Mouse (Mus musculus) limb, embryonic 15.5 days (tissue): Measurements from ENCODE around the gene Pdf. TPM values are rescaled to one million over a fixed set of nuclear protein-coding genes. Genes with fewer than 3 reads are reported as not detected.
A peak's percentile ranks its signal among the peaks of the same experiment; 100 is the strongest.
"Not testable (repeated sequence)": the region's sequence is repeated elsewhere in the genome, so short reads cannot be mapped to it uniquely, and the experiment has no call there.

Experiments
- ATAC-seq: fragments of 200-750 bp; cut with Nextera tagmentation; 2 replicates; pipeline ENCODE4 v1.8.0; 2017; ENCODE audit warnings: low read depth, moderate TSS enrichment; ENCODE audit not compliant: insufficient number of reproducible peaks, low FRiP score, low TSS enrichment
- H3K27ac ChIP-seq: fragments of 300-500 bp; sonication (generic); 2 replicates; pipeline ENCODE4 v1.5.1; 2015; ENCODE audit warnings: moderate library complexity, mild to moderate bottlenecking, inconsistent platforms
- H3K27me3 ChIP-seq: fragments of 300-500 bp; sonication (generic); 2 replicates; pipeline ENCODE4 v1.6.1; 2015; ENCODE audit warnings: inconsistent platforms
- H3K36me3 ChIP-seq: fragments of 300-500 bp; sonication (generic); 2 replicates; pipeline ENCODE4 v1.6.1; 2015; ENCODE audit warnings: inconsistent platforms
- H3K4me1 ChIP-seq: fragments of 300-500 bp; sonication (generic); 2 replicates; pipeline ENCODE4 v1.6.1; 2015; ENCODE audit warnings: inconsistent platforms
- H3K4me2 ChIP-seq: fragments of 300-500 bp; sonication (generic); 2 replicates; pipeline ENCODE4 v1.6.1; 2015; ENCODE audit warnings: mild to moderate bottlenecking, inconsistent platforms
- H3K4me3 ChIP-seq: fragments of 300-500 bp; sonication (generic); 2 replicates; pipeline ENCODE4 v1.5.1; 2015; ENCODE audit warnings: mild to moderate bottlenecking, inconsistent platforms
- H3K9ac ChIP-seq: fragments of 300-500 bp; sonication (generic); 2 replicates; pipeline ENCODE4 v1.6.1; 2015; ENCODE audit warnings: inconsistent platforms
- H3K9me3 ChIP-seq: fragments of 300-500 bp; sonication (generic); 2 replicates; pipeline ENCODE4 v1.6.1; 2016; ENCODE audit warnings: inconsistent platforms
- WGBS: fragments of 180-500 bp; shearing (Covaris S2); methylation state at CpG from one replicate; pipeline ENCODE4 v1.1.7; 2015; 5-methylcytosine and 5-hydroxymethylcytosine counted together
- polyA plus RNA-seq: library from polyadenylated mRNA; unstranded; fragments of >200 nt; fragmentation: Nextera tagmentation; extraction: Ambion mirVana; gene quantifications from 2 replicates; pipeline ENCODE4 v1.2.1, GENCODE M21; 2015

Gene Pdf
- polyA plus RNA-seq, 1 experiment from 2014 or later, result 43.8 TPM

DNA sequence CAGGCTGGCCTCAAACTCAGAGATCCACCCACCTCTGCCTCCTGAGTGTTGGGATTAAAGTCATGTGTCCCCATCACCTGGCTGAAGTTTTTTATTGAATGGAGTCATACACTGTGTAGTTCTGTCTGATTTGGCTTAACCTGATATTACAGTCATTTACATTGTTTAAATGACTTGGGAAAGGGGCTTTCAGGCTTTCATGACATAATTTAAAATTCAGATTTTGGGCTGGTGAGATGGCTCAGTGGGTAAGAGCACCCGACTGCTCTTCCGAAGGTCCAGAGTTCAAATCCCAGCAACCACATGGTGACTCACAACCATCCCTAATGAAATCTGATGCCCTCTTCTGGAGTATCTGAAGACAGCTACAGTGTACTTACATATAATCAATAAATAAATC, 14.8 kb downstream of the Pdf start:
- not testable (repeated sequence) for H3K9ac ChIP-seq, H3K4me3 ChIP-seq, H3K4me2 ChIP-seq, H3K27ac ChIP-seq, ATAC-seq, H3K27me3 ChIP-seq, H3K9me3 ChIP-seq
- 91% methylated on average over 2 of the region's 2 CpGs for WGBS
- Histone ChIP-seq H3K4me1 (peaks cover 16% of the 10 kb centered on the region), H3K36me3 (peaks cover 17% of the 10 kb centered on the region)

DNA sequence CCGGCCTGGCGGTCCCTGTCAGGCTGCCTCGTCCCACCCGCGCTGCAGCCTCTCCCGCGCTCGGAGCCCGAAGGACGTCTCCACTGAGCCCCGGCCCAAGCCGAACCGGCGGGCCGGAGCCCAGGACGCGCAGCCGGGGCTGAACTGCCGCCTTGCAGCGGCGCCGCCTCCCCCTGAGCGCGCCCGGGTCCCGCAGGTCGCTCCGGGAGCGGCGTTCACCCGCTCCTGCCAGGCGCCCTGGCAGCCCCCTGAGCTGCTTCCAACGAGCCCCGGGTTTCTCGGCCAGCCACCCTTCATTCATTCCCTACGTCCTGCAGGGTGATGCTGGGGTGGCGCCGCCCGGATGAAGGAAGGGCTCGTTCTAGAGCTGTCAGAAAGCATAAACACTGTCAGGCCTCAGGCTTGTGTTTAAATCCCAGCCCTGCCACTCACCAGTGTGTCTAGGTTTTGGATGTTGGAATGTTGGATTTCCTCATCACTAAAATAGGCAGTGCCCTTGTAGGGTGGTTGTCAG, 16.8 kb downstream of the Pdf start:
- Histone ChIP-seq H3K4me1 (peaks cover 16% of the 10 kb centered on the region), H3K9ac (peak overlapping the region; percentile 93), H3K36me3 (peaks cover 7% of the 10 kb centered on the region), H3K4me2 (peak overlapping the region; percentile 72), H3K27me3 (no peaks in the 10 kb centered on the region), H3K4me3 (peak overlapping the region; percentile 99), H3K9me3 (no peaks in the 10 kb centered on the region), H3K27ac (peak overlapping the region; percentile 90)
- 0 out of 2 replicates have a peak, but pooled peaks have one; percentile 8 for ATAC-seq
- under 1% methylated on average over 40 of the region's 40 CpGs for WGBS

DNA sequence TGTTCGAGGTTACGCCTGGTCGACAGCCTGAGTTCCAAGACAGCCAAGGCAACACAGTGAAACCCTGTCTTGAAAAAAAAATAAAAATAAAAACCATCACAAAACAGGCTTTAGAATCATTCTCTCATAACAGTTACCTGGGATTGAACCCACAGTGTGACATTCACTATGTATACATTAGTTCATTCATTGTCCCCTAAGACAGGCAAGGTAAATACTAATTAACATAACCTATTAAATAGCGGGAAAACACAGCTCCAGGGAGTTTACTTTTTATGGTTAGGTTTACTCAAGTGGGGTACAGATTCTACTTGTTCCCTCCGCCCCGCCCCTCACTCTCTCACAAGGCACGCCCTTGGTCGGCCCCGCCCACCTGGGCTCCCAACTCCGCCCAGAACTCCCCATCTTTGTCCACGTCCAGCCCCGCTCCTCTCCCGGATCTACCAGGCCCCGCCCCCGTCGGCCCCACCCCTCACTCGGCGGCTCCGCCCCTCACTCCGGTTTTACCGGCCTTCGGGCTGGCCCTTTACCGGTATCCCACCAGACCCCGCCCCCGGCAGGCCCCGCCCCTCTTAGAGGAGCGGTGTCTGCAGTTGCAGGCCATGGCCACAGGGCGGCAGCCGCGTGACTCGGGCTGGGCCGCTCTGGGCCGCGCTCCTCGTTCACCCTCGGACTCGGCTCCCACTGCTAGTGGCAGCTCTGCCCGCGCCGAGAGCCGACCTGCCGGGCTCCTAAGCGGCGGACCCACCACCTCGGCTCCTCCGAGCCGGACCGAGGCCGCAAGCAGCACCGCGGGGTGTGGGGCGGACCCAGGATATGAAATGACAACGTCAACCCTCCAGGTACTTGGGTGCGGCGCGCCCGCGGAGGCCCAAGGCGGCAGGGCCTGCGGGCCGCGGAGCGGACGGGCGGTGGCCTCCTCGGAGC, 17.5 kb downstream of the Pdf start, which contains the start of gene Vps4a:
Vps4a (plus strand) TSS at position 573 of the 927 bp plus-strand sequence.
- H3K4me2 ChIP-seq, result peak within 1 kb of the TSS; percentile 72
- H3K36me3 ChIP-seq, result peaks cover 4% of the 10 kb centered on the region; the same call in 1 of the 2 replicates
- peak within 1 kb of the TSS; percentile 90 for H3K27ac ChIP-seq
- 4% methylated on average over 65 of the region's 66 CpGs for WGBS
- H3K4me3 ChIP-seq, result peak within 1 kb of the TSS; percentile 99
- peak within 1 kb of the TSS; percentile 93 for H3K9ac ChIP-seq
- H3K27me3 ChIP-seq, result no peaks in the 10 kb centered on the region
- H3K4me1 ChIP-seq, result peaks cover 16% of the 10 kb centered on the region
- peak; percentile 92 for ATAC-seq
- no peaks in the 10 kb centered on the region for H3K9me3 ChIP-seq

DNA sequence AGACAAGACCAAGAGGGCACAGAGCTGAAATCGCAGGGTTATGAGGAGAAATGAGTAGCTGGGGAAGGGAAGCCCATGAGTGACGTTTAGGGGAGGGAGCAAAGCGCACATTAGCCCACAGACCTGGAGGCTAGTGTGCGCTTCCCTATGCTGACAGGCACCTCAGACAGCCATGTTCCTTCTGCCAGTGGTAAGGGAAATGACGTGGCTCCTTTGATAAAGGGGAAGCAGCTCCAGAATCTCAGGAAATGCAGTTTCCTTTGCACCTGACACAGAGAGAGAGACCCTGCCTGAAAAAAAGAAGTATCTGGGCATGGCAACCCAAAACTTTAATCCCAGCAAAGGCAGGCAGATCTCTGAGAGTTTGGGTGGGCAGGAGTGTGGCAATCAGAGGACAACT, 18.4 kb downstream of the Pdf start:
- H3K27me3 ChIP-seq, result no peaks in the 10 kb centered on the region
- peaks cover 16% of the 10 kb centered on the region for H3K4me1 ChIP-seq
- ATAC-seq, result no peak
- 67% methylated on average over 5 of the region's 5 CpGs for WGBS
- H3K4me2 ChIP-seq, result no peak overlapping the region
- H3K9ac ChIP-seq, result no peak overlapping the region
- H3K9me3 ChIP-seq, result no peaks in the 10 kb centered on the region
- H3K27ac ChIP-seq, result 0 out of 2 replicates have a peak overlapping the region, but pooled peaks have one; percentile 27
- H3K36me3 ChIP-seq, result no peaks in the 10 kb centered on the region; the same call in 1 of the 2 replicates
- H3K4me3 ChIP-seq, result no peak overlapping the region

DNA sequence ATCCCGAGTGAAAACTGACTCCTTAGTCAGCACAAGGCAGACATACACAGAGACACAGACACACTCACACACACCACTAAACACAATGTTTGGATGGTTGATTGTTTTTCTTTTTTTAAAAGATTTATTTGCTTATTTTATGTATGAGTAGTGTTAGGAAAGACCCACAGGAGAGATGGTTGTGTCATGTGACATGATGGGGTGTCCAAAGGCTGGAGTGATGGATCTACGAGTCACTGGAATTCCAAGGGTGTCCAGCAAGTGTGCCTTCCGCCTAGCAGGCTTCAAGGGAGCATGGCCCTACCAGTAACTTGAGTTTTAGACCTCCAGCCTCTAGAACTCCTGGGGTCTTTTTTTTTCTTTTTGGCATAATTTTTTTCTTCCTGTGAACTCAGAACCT, 19.1 kb downstream of the Pdf start:
- no peak for ATAC-seq
- H3K27me3 ChIP-seq, result no peaks in the 10 kb centered on the region
- no peak overlapping the region for H3K4me3 ChIP-seq
- H3K4me1 ChIP-seq, result peaks cover 16% of the 10 kb centered on the region
- no peaks in the 10 kb centered on the region for H3K36me3 ChIP-seq
- H3K27ac ChIP-seq, result no peak overlapping the region
- H3K9me3 ChIP-seq, result no peaks in the 10 kb centered on the region
- no peak overlapping the region for H3K9ac ChIP-seq
- WGBS, result 68% methylated on average over 3 of the region's 3 CpGs
- no peak overlapping the region for H3K4me2 ChIP-seq

DNA sequence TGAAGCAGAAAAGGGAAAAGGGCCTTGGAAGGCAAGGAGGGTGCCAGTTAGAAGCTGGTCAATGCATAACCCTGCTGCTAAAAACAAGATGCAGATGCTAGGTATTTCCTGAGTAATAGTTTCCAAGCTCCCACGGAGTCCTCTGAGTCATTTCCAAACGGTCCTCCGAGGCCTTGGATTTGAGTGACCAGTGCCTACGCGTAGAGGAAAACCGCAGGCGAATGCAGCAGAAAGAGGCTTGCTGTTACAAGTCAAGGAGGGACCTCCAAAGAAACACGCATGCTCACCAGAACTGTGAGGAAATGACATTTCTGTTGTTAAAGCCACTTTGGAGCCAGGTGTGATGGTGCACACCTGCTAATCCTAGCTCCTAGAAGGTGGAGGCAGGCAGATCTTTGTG, 24.9 kb downstream of the Pdf start:
- H3K4me3 ChIP-seq, result no peak overlapping the region
- no peaks in the 10 kb centered on the region for H3K9me3 ChIP-seq
- no peak overlapping the region for H3K9ac ChIP-seq
- ATAC-seq, result no peak
- WGBS, result 91% methylated on average over 8 of the region's 8 CpGs
- no peak overlapping the region for H3K27ac ChIP-seq
- H3K4me1 ChIP-seq, result no peaks in the 10 kb centered on the region
- H3K4me2 ChIP-seq, result no peak overlapping the region
- no peaks in the 10 kb centered on the region for H3K36me3 ChIP-seq
- no peaks in the 10 kb centered on the region for H3K27me3 ChIP-seq

DNA sequence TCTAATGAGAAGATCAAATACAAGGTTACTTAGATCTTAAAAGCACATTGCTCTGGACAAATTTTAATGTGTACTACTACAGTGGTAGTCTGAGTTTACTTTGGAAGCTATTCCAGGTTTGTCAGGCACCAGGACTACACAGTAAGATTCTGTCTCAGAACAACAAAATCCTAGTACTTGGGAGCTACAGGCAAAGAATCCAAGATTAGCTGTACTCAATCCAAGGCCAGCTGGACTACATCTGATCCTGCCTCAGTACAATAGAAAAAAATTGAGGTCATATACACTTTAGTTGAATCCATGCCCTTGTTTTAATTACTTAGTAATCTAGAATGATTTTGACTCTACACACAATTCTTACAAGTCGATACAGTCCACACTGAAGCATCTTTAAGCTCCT, 33.5 kb downstream of the Pdf start:
- no peak overlapping the region for H3K9ac ChIP-seq
- 92% methylated on average over 1 of the region's 1 CpGs for WGBS
- no peaks in the 10 kb centered on the region for H3K27me3 ChIP-seq
- no peak overlapping the region for H3K4me2 ChIP-seq
- H3K4me1 ChIP-seq, result no peaks in the 10 kb centered on the region
- H3K36me3 ChIP-seq, result peaks cover 39% of the 10 kb centered on the region
- H3K4me3 ChIP-seq, result no peak overlapping the region
- no peak for ATAC-seq
- H3K27ac ChIP-seq, result no peak overlapping the region
- no peaks in the 10 kb centered on the region for H3K9me3 ChIP-seq

DNA sequence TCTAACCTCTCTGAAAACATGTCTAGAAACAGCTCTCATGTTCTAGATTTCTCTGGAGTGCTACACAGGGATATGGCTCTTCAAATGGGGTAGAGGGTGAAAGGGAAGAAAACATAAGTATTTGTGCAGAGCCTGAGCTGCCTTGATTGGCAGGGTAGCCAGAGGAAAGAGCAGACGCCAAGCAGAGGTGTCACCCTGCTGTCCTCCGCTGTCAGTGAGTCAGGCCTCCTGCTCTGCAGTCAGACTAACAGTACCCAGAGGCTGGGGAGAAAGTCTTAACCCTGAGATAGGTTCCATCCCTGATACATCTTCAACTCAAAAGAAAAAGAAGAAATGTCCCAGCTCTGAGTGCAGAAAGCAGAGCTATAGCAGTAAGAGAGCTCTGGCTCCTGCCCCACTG, 35.7 kb downstream of the Pdf start:
- Histone ChIP-seq H3K36me3 (peaks cover 52% of the 10 kb centered on the region), H3K4me3 (no peak overlapping the region), H3K4me1 (no peaks in the 10 kb centered on the region), H3K9me3 (no peaks in the 10 kb centered on the region), H3K9ac (no peak overlapping the region), H3K4me2 (no peak overlapping the region), H3K27ac (no peak overlapping the region), H3K27me3 (no peaks in the 10 kb centered on the region)
- WGBS, result 88% methylated on average over 2 of the region's 2 CpGs
- no peak for ATAC-seq

DNA sequence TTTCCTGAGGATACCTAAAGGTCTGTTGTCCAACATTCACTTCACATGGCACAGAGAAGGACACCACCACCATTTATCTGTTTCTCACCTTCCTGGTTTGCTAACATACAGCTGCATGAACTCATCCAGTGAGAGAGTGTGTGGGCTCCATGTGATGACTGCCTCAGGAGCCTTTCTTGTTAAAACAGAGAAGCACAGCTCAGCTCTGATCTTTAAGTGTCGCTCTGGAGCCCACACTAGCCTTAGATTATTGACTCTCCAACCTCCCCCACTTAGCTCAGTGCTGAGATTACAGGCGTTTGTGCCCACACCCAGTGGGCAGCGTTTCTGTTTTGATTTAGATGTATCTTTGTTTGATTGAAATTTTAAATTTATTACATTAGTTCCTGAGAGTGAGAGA, 40.6 kb downstream of the Pdf start:
- H3K36me3 ChIP-seq, result peaks cover 68% of the 10 kb centered on the region
- no peaks in the 10 kb centered on the region for H3K4me1 ChIP-seq
- H3K27me3 ChIP-seq, result no peaks in the 10 kb centered on the region
- H3K4me3 ChIP-seq, result no peak overlapping the region
- no peak for ATAC-seq
- 83% methylated on average over 3 of the region's 3 CpGs for WGBS
- no peak overlapping the region for H3K4me2 ChIP-seq
- H3K27ac ChIP-seq, result no peak overlapping the region
- no peak overlapping the region for H3K9ac ChIP-seq
- H3K9me3 ChIP-seq, result no peaks in the 10 kb centered on the region

DNA sequence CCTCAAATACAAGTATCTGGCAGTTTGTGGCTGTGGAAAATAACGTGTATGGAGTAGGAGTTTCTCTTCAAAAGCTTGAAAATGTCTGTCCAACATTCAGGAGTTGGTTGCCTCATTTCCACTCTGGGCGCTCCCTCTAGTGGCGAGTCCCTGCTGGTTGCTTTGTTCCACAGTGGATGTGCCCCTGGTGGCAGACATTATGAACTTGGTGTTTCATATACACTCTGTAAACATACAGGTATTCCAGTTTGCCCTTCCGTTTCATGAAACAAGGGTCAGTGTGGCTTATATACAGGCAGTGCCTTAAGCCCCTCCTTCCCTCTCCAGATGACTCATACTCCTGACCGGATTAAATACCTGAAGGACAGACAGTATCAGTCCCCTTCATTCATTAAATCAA, 45.9 kb downstream of the Pdf start:
- H3K4me1 ChIP-seq, result peaks cover 5% of the 10 kb centered on the region; the same call in 1 of the 2 replicates
- 37% methylated on average over 5 of the region's 5 CpGs for WGBS

DNA sequence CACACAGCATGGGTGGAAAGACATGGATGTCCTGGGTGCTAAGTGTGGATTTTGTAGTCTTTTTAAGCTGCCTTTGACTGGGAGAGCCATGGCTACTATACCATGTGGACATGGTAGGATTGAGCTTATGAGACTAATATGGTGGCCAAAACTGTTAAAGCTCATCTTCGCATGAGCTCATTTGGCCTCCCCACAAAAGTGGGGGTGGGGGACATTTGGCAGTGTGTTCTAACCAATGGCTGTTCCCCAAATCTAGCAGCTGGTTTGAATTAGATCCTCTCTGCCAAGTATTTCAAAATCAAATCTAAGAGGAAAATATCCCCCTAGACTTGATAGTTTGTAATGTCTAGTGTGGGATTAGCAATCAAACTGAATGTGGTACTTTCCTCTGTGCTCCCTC, 49.3 kb downstream of the Pdf start:
- peaks cover 26% of the 10 kb centered on the region for H3K36me3 ChIP-seq
- no peak overlapping the region for H3K9ac ChIP-seq
- peaks cover 5% of the 10 kb centered on the region; the same call in 1 of the 2 replicates for H3K4me1 ChIP-seq
- no peaks in the 10 kb centered on the region for H3K27me3 ChIP-seq
- 44% methylated on average over 1 of the region's 1 CpGs for WGBS
- H3K27ac ChIP-seq, result peak overlapping the region; percentile 30; the same call in 1 of the 2 replicates
- no peak overlapping the region for H3K4me2 ChIP-seq
- no peaks in the 10 kb centered on the region for H3K9me3 ChIP-seq
- H3K4me3 ChIP-seq, result no peak overlapping the region
- ATAC-seq, result peak; percentile 55; the same call in 1 of the 2 replicates

More for the DNA sequence above, 45.9 kb downstream of the Pdf start:
- no peak overlapping the region for H3K27ac ChIP-seq
- H3K9ac ChIP-seq, result no peak overlapping the region
- no peaks in the 10 kb centered on the region for H3K27me3 ChIP-seq
- 0 out of 2 replicates have a peak, but pooled peaks have one; percentile 30 for ATAC-seq
- no peak overlapping the region for H3K4me2 ChIP-seq
- H3K36me3 ChIP-seq, result peaks cover 34% of the 10 kb centered on the region
- H3K9me3 ChIP-seq, result no peaks in the 10 kb centered on the region
- H3K4me3 ChIP-seq, result no peak overlapping the region

DNA sequence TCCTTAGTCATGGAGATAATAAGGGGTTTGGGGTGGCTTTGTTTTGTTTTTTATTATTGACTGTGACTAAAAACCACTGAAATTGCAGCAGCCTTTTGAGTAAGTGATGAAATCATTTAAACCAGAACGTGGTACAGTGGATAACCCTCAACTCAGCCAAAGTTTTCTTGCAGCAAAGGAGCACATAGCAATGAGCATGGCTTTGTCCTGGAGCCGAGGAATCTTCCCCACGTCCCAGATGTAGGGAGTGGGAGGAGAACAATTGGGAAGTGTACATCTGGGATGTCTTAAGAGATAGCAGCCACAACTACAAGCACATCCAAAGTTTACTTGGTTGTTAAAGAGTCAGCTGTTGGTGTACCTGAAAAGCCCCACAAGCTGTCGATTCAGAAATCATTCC, 51.0 kb downstream of the Pdf start:
- Histone ChIP-seq H3K27me3 (no peaks in the 10 kb centered on the region), H3K36me3 (peaks cover 26% of the 10 kb centered on the region), H3K4me2 (no peak overlapping the region), H3K9ac (no peak overlapping the region), H3K4me1 (peaks cover 5% of the 10 kb centered on the region; the same call in 1 of the 2 replicates), H3K4me3 (no peak overlapping the region), H3K27ac (no peak overlapping the region), H3K9me3 (no peaks in the 10 kb centered on the region)
- 78% methylated on average over 4 of the region's 4 CpGs for WGBS
- no peak for ATAC-seq
